In the genomic region with DNA sequence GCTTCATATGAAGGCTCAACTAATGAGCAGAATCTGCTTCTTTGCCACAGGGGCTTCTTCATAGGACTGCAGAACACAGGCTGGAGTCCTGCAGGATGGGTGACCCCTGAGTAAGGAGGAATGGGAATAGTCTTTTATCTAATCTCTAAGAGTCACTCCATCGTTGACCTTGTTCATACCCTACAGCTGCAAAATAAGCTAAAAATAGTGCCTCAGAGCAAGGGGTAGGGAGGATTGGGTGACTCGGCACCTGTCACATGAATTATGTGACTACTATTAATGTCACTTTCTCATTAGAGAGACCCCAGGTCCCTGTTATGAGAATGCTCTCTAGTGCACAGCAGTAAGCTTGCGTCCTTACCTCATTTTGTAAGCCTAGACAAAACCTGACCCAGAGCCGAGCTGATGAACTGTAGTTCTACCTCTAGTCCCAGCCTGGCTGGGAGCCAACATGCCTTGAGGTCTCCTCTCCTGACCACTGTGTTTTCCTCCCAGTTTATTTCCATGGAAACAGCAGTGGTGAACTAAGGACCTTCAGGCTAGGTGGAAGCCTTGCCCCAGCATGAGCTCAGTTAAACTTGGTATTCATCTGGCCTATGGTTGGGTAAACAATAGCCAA, we compare ENCODE assay signal across 10 mouse cellular contexts. TPM values are rescaled to one million over a fixed set of nuclear protein-coding genes. Genes with fewer than 3 reads are reported as not detected.
DNase-seq lines count a peak whose midpoint lies in the region; ATAC-seq and TF ChIP-seq lines count a peak whose summit lies in the region.
"Had no signal": no experiment of that assay in that cellular context is flagged by ENCODE, and none has a peak within 500 bp of the region (broad histone marks: within the 10 kb centered on the region; RNA-seq: fewer than 3 reads in every experiment).

No protein-coding gene starts in this region.

- intact Hi-C loops in heart, adult 2 months (cut with DNase I), result no loop called here
- intact Hi-C loops in heart, postnatal 25 days (cut with DNase I), result no loop called here

- H3K27me3 ChIP-seq in heart, adult 2 months (ENCODE audit: control insufficient read depth, insufficient read depth, low read length), result no peaks in the 10 kb centered on the region
- no peaks in the 10 kb centered on the region for H3K27me3 ChIP-seq in kidney, postnatal 0 days (ENCODE audit: insufficient read depth, low read length)
- H3K27me3 ChIP-seq in hindbrain, embryonic 12.5 days, result no peaks in the 10 kb centered on the region

- peak; percentile 64 for ATAC-seq in kidney, postnatal 0 days (replicated peaks; ENCODE audit: low FRiP score, low read depth)
- no peak for ATAC-seq in hindbrain, embryonic 12.5 days (ENCODE audit: low FRiP score)

- TF ChIP-seq EP300 in heart, adult 2 months (IDR thresholded peaks at IDR 0.05; ENCODE audit: insufficient read depth, low read depth, low read length), result 0 out of 2 replicates have a peak, but pooled peaks have one; percentile 13

- H3K27ac ChIP-seq in heart, adult 2 months, result peak overlapping the region; percentile 66
- no peak overlapping the region for H3K27ac ChIP-seq in kidney, postnatal 0 days
- H3K27ac ChIP-seq in hindbrain, embryonic 12.5 days, result no peak overlapping the region

- WGBS in heart, adult 2 months, result 41% methylated on average over 4 of the region's 4 CpGs
- WGBS in kidney, postnatal 0 days, result 20% methylated on average over 4 of the region's 4 CpGs
- 79% methylated on average over 4 of the region's 4 CpGs for WGBS in hindbrain, embryonic 12.5 days

- no peak for TF ChIP-seq POLR2A in heart, adult 2 months (IDR thresholded peaks at IDR 0.05; ENCODE audit: insufficient read depth, low read depth, low read length)

- H3K4me1 ChIP-seq in heart, adult 2 months (ENCODE audit: control insufficient read depth, insufficient read depth, low read length), result peaks cover 20% of the 10 kb centered on the region
- H3K4me1 ChIP-seq in kidney, postnatal 0 days (replicated peaks; ENCODE audit: insufficient read depth, low read length), result 0 out of 2 replicates have a peak, but pooled peaks cover 4% of the 10 kb centered on the region
- no peaks in the 10 kb centered on the region; the same call in none of the 2 replicates for H3K4me1 ChIP-seq in hindbrain, embryonic 12.5 days

- no peak overlapping the region for H3K4me3 ChIP-seq in heart, adult 2 months
- H3K4me3 ChIP-seq in kidney, postnatal 0 days (replicated peaks; ENCODE audit: low read depth, low read length), result no peak overlapping the region
- no peak overlapping the region for H3K4me3 ChIP-seq in hindbrain, embryonic 12.5 days

- H3K9me3 ChIP-seq in kidney, postnatal 0 days (replicated peaks; ENCODE audit: low read length), result no peaks in the 10 kb centered on the region
- no peaks in the 10 kb centered on the region for H3K9me3 ChIP-seq in hindbrain, embryonic 12.5 days (replicated peaks)

- H3K79me2 ChIP-seq in heart, adult 2 months (replicated peaks; ENCODE audit: control insufficient read depth, insufficient read depth, low read length), result no peaks in the 10 kb centered on the region

- TF ChIP-seq CTCF in heart, adult 2 months (IDR thresholded peaks at IDR 0.05), result no peak
- TF ChIP-seq CTCF in kidney, postnatal 0 days (IDR thresholded peaks at IDR 0.05; ENCODE audit: low read depth), result no peak

- H3K9ac ChIP-seq in heart, adult 2 months (ENCODE audit: low read depth, low read length), result peak overlapping the region; percentile 20; the same call in 1 of the 2 replicates
- no peak overlapping the region for H3K9ac ChIP-seq in kidney, postnatal 0 days (ENCODE audit: low read depth, low read length)
- no peak overlapping the region for H3K9ac ChIP-seq in hindbrain, embryonic 12.5 days

- peaks cover 2% of the 10 kb centered on the region for H3K36me3 ChIP-seq in heart, adult 2 months (ENCODE audit: control insufficient read depth, insufficient read depth, low read length)
- no peaks in the 10 kb centered on the region for H3K36me3 ChIP-seq in kidney, postnatal 0 days (ENCODE audit: insufficient read depth, low read length)
- no peaks in the 10 kb centered on the region for H3K36me3 ChIP-seq in hindbrain, embryonic 12.5 days

- no peak overlapping the region for H3K4me2 ChIP-seq in kidney, postnatal 0 days (ENCODE audit: low read length)
- no peak overlapping the region for H3K4me2 ChIP-seq in hindbrain, embryonic 12.5 days (replicated peaks)

- peak in 1 of 2 experiments; percentile 45 for DNase-seq in heart, adult 2 months
- no peak for DNase-seq in heart, postnatal 25 days (ENCODE audit: low spot score)
- DNase-seq in 416B (ENCODE audit: low read depth), result peak; percentile 30
- peak; percentile 65 for DNase-seq in forelimb bud, embryonic 11.5 days (ENCODE audit: low read depth, low spot score)
- DNase-seq in kidney, postnatal 0 days (ENCODE audit: low spot score), result peak; percentile 48
- no peak for DNase-seq in frontal cortex, postnatal 36 days (ENCODE audit: low spot score in 2 of 2)
- no peak for DNase-seq in layer of hippocampus, postnatal 25 days (ENCODE audit: extremely low spot score in 1 of 2, low spot score in 1 of 2)
- DNase-seq: right cerebral cortex, postnatal 14 days; thymus, postnatal 25 days had no signal

RNA-seq across cellular contexts. Expression of a gene that starts 37.8 kb away (rescaled TPM):
- total RNA-seq in heart, adult 2 months (2021), result 10 to 100 TPM; 45.3 to 46.2 TPM
- polyA plus RNA-seq in heart, adult 2 months (2012; rRNA removed), result 91.4 and 128 TPM in 2 replicates
- total RNA-seq in heart, postnatal 25 days (2021), result 10 to 100 TPM; 47.9 to 78.9 TPM
- 36.9 and 41.1 TPM in 2 replicates for polyA plus RNA-seq in kidney, postnatal 0 days (2015; fragmentation: Nextera tagmentation; extraction: Ambion mirVana)
- 1 to 10 TPM; 1.3 to 1.8 TPM for total RNA-seq in layer of hippocampus, postnatal 25 days (2021)
- polyA plus RNA-seq in hindbrain, embryonic 12.5 days (2016; fragmentation: Nextera tagmentation; extraction: Ambion mirVana), result 32.8 and 35.4 TPM in 2 replicates

Comparison
In these comparisons a context has a peak if more than half of its experiments do, and no peak if none do; other contexts are left out.
1. DNase-seq: peak in 416B (single experiment), forelimb bud, embryonic 11.5 days (single experiment) and kidney, postnatal 0 days (single experiment); none in heart, postnatal 25 days (single experiment), frontal cortex, postnatal 36 days (0 of 2) and layer of hippocampus, postnatal 25 days (0 of 2).
2. RNA of a gene that starts 37.8 kb away (total RNA-seq): 47.9 to 78.9 TPM in heart, postnatal 25 days and 45.3 to 46.2 TPM in heart, adult 2 months; 1.3 to 1.8 TPM in layer of hippocampus, postnatal 25 days; every median in the first group is over 10 times any median in the second.